Mouse (Mus musculus): ENCODE results near the gene Olfr1443. TPM values are rescaled to one million over a fixed set of nuclear protein-coding genes. Genes with fewer than 3 reads are reported as not detected.

The Olfr1443 gene
- total RNA-seq (2023), result not detected

DNA sequence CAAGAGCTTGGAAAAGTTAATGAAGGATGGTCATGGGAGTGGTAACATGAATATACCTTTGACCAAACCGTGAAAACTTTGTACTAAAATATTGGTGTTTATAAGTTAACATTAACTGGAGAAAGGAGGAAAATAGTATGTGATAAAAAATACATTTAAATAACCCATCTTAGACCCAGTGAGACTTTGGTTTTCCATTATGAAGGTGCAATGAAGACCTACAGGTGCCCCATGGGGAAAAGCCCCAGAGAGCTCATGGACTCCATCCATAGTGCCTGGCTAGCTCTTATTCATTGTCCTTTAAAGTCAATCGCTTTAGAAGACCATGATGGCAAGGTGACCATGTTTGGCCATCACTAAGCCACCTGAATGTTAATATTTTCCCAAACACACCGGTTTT is at the start of gene Olfr1443:
TSS of gene Olfr1443 (plus strand) at position 301 of the 400 bp plus-strand sequence.

DNA sequence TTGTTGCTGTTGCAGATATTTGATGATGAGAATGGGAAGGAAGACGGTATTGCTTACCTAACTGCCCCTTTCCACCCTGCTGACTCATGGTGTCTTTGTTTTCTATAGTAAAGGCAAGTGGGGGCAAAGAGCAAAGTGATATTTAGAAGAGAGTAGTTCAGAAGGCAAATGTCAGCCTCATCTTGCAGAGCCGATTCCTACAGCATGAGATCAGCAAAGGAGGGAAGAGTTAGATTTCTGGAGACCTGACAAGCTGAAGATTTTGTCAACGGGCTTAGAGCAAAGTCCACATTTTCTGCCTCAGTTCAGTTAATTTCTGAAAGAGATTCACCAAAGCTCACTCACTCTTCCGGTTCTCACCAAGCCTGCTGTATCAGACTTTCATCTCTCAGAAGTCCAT is 44.7 kb upstream of the Olfr1443 start, which contains the start of gene Glyat:
TSS of gene Glyat (plus strand) at position 133 of the 400 bp plus-strand sequence.

DNA sequence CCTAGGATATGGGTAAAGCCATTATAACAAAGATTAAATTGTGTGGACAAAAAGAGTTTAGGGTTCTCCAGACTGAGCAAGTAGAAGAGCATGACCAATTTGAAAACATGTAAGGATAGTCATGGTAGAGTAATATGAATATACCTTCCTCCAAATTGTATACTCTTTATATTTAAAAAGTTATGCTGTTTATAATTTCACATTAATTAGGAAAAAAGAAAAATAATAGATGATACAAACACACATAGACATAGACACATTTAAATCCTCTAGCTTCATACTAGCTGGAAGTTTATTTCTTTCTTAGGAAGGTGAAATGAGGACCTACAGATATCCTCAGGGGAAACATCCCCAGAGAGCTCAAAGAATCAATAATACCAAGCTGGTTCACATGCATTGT is 7.8 kb upstream of the Olfr1443 start, which contains the start of gene Olfr1442:
TSS of gene Olfr1442 (plus strand) at position 301 of the 400 bp plus-strand sequence.

DNA sequence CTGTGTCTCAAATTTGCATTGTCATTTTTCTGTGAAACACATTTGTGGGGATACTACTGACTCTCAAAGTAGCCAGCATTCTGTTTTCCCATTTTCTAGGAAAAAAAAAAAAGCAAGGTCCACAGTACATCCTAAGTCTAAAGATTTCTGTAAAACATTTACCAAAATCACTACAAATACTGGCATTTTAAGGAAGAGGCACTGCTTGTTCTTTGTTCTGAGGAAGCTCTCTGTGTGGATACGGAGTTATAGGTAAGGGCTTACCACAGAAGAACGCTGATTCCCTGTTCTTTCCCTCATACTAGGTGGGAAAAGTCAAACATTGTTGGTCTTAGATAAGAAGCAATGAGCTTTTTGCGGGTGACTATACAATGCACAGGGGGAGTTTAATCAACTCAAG is 17.7 kb downstream of the Olfr1443 start, which contains the start of gene Keg1:
TSS of gene Keg1 (plus strand) at position 197 of the 400 bp plus-strand sequence.

Other genes with a start within 250 kb of the Olfr1443 start
- 100 to 1,000 TPM; 664 to 920 TPM for gene Mpeg1, start 217.3 kb upstream of the Olfr1443 start, total RNA-seq (2023)
- gene Dtx4, start 176.7 kb upstream of the Olfr1443 start, total RNA-seq (2023), result 10 to 100 TPM; 19.1 to 19.3 TPM
- gene Fam111a, start 132.4 kb upstream of the Olfr1443 start, total RNA-seq (2023), result 100 to 1,000 TPM; 142 to 153 TPM
- gene Gm4952, start 78.1 kb upstream of the Olfr1443 start, total RNA-seq (2023), result not detected
- not detected for gene Glyat, start 44.8 kb upstream of the Olfr1443 start, total RNA-seq (2023)
- gene Olfr1442, start 7.7 kb upstream of the Olfr1443 start, total RNA-seq (2023), result not detected
- gene Keg1, start 17.7 kb downstream of the Olfr1443 start, total RNA-seq (2023), result not detected
- gene Cntf, start 87.5 kb downstream of the Olfr1443 start, total RNA-seq (2023), result 1 to 10 TPM; 1.6 to 1.9 TPM
- gene Zfp91, start 118.0 kb downstream of the Olfr1443 start, total RNA-seq (2023), result 10 to 100 TPM; 42.7 to 52.7 TPM
- gene Lpxn, start 118.1 kb downstream of the Olfr1443 start, total RNA-seq (2023), result 10 to 100 TPM in 1 of 2 experiments, 1 to 10 TPM in 1; 6.8 to 10.3 TPM
- gene Gm5244, start 168.6 kb downstream of the Olfr1443 start, total RNA-seq (2023), result not detected
- not detected for gene Olfr1444, start 179.2 kb downstream of the Olfr1443 start, total RNA-seq (2023)
- gene Olfr1445, start 205.7 kb downstream of the Olfr1443 start, total RNA-seq (2023), result not detected
- gene Olfr1446, start 215.4 kb downstream of the Olfr1443 start, total RNA-seq (2023), result not detected
- gene Olfr1447, start 225.6 kb downstream of the Olfr1443 start, total RNA-seq (2023), result not detected
- gene Olfr1448, start 246.3 kb downstream of the Olfr1443 start, total RNA-seq (2023), result not detected

All from neutrophil, adult 59 days (primary cell).